Mouse (Mus musculus): ENCODE data around the gene Stx11.

GRCm38 (mm10) chr10:12921551-12922040 lies 42.5 kb downstream of the Stx11 start:
- no peak for TF ChIP-seq CTCF (IDR thresholded peaks at IDR 0.05; ENCODE audit: low read depth, low read length)
- no peak for TF ChIP-seq TAL1 (conservative IDR thresholded peaks at IDR 0.05; ENCODE audit: low read depth, low read length)
- no peak for TF ChIP-seq GATA1 (IDR thresholded peaks at IDR 0.05; ENCODE audit: borderline replicate concordance, low read length)
- no peak for TF ChIP-seq GATA2 (IDR thresholded peaks at IDR 0.05; ENCODE audit: borderline replicate concordance, low read depth, low read length)

Data from G1E (cell line).